Mouse (Mus musculus) brain, embryonic 14.5 days (tissue): Measurements from ENCODE around the gene Acacb. TPM values are rescaled to one million over a fixed set of nuclear protein-coding genes. Genes with fewer than 3 reads are reported as not detected.
A peak's percentile ranks its signal among the peaks of the same experiment; 100 is the strongest.

Source experiments
- DNase-seq: peaks from one replicate; pipeline ENCODE4 v3.0.0-alpha.2; 2011; ENCODE audit warnings: low read depth
- CTCF ChIP-seq: fragments of 200-500 bp; IDR thresholded peaks from 2 replicates; pipeline ENCODE4 v1.5.1; 2012; ENCODE audit warnings: inconsistent platforms, mild to moderate bottlenecking, moderate library complexity, borderline replicate concordance; ENCODE audit not compliant: insufficient read depth, insufficient read length; ENCODE audit errors: extremely low read depth
- POLR2A ChIP-seq: fragments of 200-500 bp; IDR thresholded peaks from 2 replicates; pipeline ENCODE4 v1.6.1; 2012; ENCODE audit warnings: mild to moderate bottlenecking, inconsistent platforms, borderline replicate concordance; ENCODE audit not compliant: poor library complexity, insufficient read depth, insufficient read length, severe bottlenecking; ENCODE audit errors: extremely low read depth
- polyA plus RNA-seq: library from polyadenylated mRNA; depleted of rRNA; stranded (reverse); fragments of >200 nt; gene quantifications from 2 replicates; pipeline ENCODE4 v1.2.3, GENCODE M21; 2012

Acacb gene
- polyA plus RNA-seq, 1 experiment, result 5.3 TPM

- peak; percentile 90 for DNase-seq
- TF ChIP-seq POLR2A (no peak), CTCF (no peak)
These were observed 138.5 kb downstream of the Acacb start for GRCm38 (mm10) chr5:114284604-114285397.

DNA sequence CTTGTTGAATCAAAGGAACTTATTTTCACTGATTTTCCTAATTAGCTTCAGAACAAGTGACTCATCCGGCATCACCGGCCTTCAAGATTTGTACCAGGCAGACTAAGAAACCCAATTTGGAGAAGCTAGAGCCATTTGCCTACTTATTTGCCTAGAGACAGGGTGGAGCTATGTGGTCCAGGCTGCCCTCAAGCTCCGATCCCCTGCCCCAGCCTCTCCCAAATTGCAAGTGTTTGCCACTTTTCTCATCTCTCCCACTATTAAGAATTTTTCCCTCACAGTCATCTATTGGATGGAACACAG lies 139.0 kb downstream of the Acacb start:
- no peak for DNase-seq
- TF ChIP-seq POLR2A, result no peak
- TF ChIP-seq CTCF, result no peak

DNA sequence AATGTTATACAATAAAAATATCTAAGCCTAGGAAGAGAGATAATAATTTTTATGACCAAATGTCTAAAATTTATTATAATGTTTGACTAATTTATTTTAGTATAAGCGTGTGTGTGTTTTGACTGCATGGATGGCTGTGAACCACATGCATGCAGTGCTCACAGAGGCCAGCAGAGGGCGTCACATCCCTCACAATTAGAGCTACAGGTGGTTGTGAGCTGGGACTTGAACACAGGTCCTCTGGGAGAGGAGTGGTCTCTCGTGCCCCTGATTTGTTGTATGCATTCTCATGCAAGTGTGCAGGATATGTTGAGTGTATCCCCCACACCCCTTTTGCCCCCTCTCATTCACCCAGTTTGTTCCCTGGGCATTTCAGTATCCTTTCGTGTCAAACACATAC lies 139.8 kb downstream of the Acacb start:
- DNase-seq, result no peak
- TF ChIP-seq POLR2A (no peak), CTCF (peak; percentile 55)

GRCm38 (mm10) chr5:114286872-114287571 lies 140.7 kb downstream of the Acacb start:
- no peak for DNase-seq
- TF ChIP-seq POLR2A, result no peak
- no peak for TF ChIP-seq CTCF

DNA sequence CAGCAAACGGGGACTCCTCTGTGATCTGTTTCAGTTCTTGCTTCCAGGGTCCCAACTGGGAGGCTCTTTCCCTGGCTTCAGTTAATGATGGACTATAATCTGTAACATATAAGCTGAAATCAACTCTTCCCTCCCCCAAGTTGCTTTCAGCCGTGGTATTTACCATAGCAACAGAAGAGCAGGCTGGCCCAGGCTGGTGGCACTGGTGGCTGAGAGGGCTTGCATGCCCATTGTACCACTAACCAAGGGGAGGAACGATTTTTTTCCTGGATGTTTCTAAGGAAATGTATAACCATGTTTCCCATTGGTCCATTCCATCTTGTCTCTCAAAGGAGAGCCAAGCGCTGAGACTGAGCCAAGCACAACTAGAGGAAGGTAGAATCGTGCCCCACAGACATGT lies 142.1 kb downstream of the Acacb start:
- TF ChIP-seq POLR2A, result no peak
- TF ChIP-seq CTCF, result no peak
- no peak for DNase-seq

GRCm38 (mm10) chr5:114288874-114289273 lies 142.5 kb downstream of the Acacb start, which contains the start of gene Myo1h:
TSS of gene Myo1h (plus strand) at chr5:114289166.
- no peak for DNase-seq
- TF ChIP-seq CTCF (no peak), POLR2A (no peak)

DNA sequence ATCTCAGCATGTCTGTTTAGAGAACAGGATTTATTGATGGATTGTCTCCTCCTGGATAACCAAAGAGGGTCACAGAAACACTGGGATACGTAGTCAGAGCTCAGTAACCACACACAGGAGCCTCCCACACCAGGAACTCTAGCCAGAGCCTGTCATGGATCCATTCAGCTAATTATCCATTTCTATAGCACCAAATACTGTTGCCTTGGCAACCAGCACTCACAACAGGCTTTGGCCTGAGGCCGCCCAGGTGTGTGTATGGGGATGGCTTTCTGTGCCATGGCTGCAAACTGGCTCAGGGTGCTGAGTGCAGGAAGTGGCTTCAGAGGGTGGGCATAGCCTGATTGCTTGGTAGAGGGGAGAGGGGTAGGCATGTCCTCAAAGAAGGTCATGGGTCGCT lies 143.7 kb downstream of the Acacb start:
- TF ChIP-seq CTCF, result no peak
- TF ChIP-seq POLR2A, result no peak
- peak; percentile 79 for DNase-seq

- peak; percentile 70 for DNase-seq
- TF ChIP-seq POLR2A (no peak), CTCF (peak; percentile 54; the same call in 1 of the 2 replicates)
These were observed 150.6 kb downstream of the Acacb start for GRCm38 (mm10) chr5:114296693-114297631.

- DNase-seq, result peak; percentile 88
- TF ChIP-seq CTCF (no peak), POLR2A (no peak)
These were observed 152.0 kb downstream of the Acacb start for GRCm38 (mm10) chr5:114298212-114298894.

DNA sequence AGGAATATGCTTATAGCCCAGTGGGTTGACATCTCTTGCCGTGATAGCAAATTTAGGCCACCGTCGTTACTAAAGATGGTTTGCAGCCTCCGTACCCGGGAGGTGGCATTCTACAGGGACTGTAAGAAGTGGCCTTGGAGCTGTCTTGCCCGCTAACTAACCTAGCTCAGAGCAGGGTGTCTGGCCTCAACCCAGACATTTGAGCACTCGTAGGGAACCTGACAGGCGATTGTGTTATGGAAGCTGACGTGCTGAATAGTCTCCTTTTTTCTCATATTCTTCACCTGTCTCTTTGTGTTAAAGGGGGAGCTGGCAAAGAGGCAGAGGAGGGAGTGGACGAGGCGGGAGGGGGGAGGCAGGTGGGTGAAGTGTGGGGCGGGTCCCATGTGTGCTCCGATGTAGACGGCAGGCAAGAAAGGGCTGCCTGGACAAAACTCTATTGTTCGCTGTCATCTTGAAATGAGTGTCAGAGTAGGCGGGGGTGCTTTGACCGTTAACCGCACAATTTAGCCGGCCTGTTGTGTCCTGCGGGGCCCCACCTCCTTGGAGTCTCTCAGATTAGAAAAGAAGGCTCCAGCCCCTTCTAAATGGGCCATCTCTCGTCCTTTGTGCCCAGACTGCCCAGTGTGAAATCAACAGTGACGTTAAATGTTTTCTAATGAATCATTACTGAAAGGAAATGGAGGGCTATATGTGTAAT lies 153.0 kb downstream of the Acacb start:
- no peak for TF ChIP-seq CTCF
- no peak for TF ChIP-seq POLR2A
- peak; percentile 81 for DNase-seq
